Mouse (Mus musculus): ENCODE data around the gene Cdhr4. TPM values are rescaled to one million over a fixed set of nuclear protein-coding genes. Genes with fewer than 3 reads are reported as not detected.
A peak's percentile ranks its signal among the peaks of the same experiment; 100 is the strongest.

The Cdhr4 gene
- polyA plus RNA-seq, 1 experiment from 2014 or later = 1.9 TPM

- no peaks in the 10 kb centered on the region for H3K36me3 ChIP-seq (ENCODE audit: control insufficient read depth, insufficient read depth, low read length)
- 64% methylated on average over 14 of the region's 14 CpGs for WGBS
- peaks cover 14% of the 10 kb centered on the region; the same call in 1 of the 2 replicates for H3K4me1 ChIP-seq (replicated peaks; ENCODE audit: control insufficient read depth, insufficient read depth, low read length)
- no peak within 1 kb of the TSS for H3K4me3 ChIP-seq (ENCODE audit: low read depth, low read length)
- no peaks in the 10 kb centered on the region for H3K9me3 ChIP-seq (ENCODE audit: control insufficient read depth, low read length)
- DNase-seq (ENCODE audit: low spot score) = peak; percentile 78
- H3K4me2 ChIP-seq (ENCODE audit: low read depth, low read length, severe bottlenecking) = peak within 1 kb of the TSS; percentile 36
- ATAC-seq (replicated peaks; ENCODE audit: low FRiP score) = no peak
- peak within 1 kb of the TSS; percentile 31 for H3K9ac ChIP-seq (ENCODE audit: low read length)
- H3K27ac ChIP-seq (ENCODE audit: low read depth, low read length) = peak within 1 kb of the TSS; percentile 77
- peaks cover 15% of the 10 kb centered on the region for H3K27me3 ChIP-seq (ENCODE audit: control insufficient read depth, insufficient read depth, low read length)
Measured at GRCm38 (mm10) chr9:107982681-107983346, 9.5 kb upstream of the Cdhr4 start, which contains the start of gene Gm20661. TSS of gene Gm20661 (plus strand) at chr9:107983058.

- Histone ChIP-seq H3K4me2 (ENCODE audit: low read depth, low read length, severe bottlenecking) (peak overlapping the region; percentile 36), H3K4me3 (ENCODE audit: low read depth, low read length) (no peak overlapping the region), H3K9me3 (ENCODE audit: control insufficient read depth, low read length) (no peaks in the 10 kb centered on the region), H3K27ac (ENCODE audit: low read depth, low read length) (peak overlapping the region; percentile 77), H3K4me1 (replicated peaks; ENCODE audit: control insufficient read depth, insufficient read depth, low read length) (peaks cover 14% of the 10 kb centered on the region; the same call in 1 of the 2 replicates), H3K27me3 (ENCODE audit: control insufficient read depth, insufficient read depth, low read length) (peaks cover 15% of the 10 kb centered on the region), H3K36me3 (ENCODE audit: control insufficient read depth, insufficient read depth, low read length) (no peaks in the 10 kb centered on the region), H3K9ac (ENCODE audit: low read length) (no peak overlapping the region)
- no peak for ATAC-seq (replicated peaks; ENCODE audit: low FRiP score)
- DNase-seq (ENCODE audit: low spot score) = peak; percentile 74
- WGBS = 36% methylated on average over 4 of the region's 4 CpGs
Measured at GRCm38 (mm10) chr9:107983421-107983890, 8.8 kb upstream of the Cdhr4 start.

- Histone ChIP-seq H3K4me3 (ENCODE audit: low read depth, low read length) (peak overlapping the region; percentile 53; the same call in 1 of the 2 replicates), H3K36me3 (ENCODE audit: control insufficient read depth, insufficient read depth, low read length) (no peaks in the 10 kb centered on the region), H3K27me3 (ENCODE audit: control insufficient read depth, insufficient read depth, low read length) (peaks cover 15% of the 10 kb centered on the region), H3K9me3 (ENCODE audit: control insufficient read depth, low read length) (no peaks in the 10 kb centered on the region), H3K9ac (ENCODE audit: low read length) (no peak overlapping the region; the same call in 1 of the 2 replicates), H3K27ac (ENCODE audit: low read depth, low read length) (peak overlapping the region; percentile 37), H3K4me1 (replicated peaks; ENCODE audit: control insufficient read depth, insufficient read depth, low read length) (peaks cover 14% of the 10 kb centered on the region; the same call in 1 of the 2 replicates), H3K4me2 (ENCODE audit: low read depth, low read length, severe bottlenecking) (peak overlapping the region; percentile 84)
- WGBS = 69% methylated on average over 19 of the region's 19 CpGs
- DNase-seq (ENCODE audit: low spot score) (no peak), ATAC-seq (replicated peaks; ENCODE audit: low FRiP score) (no peak)
Measured at GRCm38 (mm10) chr9:107984052-107984753, 8.1 kb upstream of the Cdhr4 start.

- no peak overlapping the region for H3K27ac ChIP-seq (ENCODE audit: low read depth, low read length)
- WGBS = 70% methylated on average over 9 of the region's 9 CpGs
- DNase-seq (ENCODE audit: low spot score) = no peak
- H3K4me3 ChIP-seq (ENCODE audit: low read depth, low read length) = peak overlapping the region; percentile 53
- no peaks in the 10 kb centered on the region for H3K36me3 ChIP-seq (ENCODE audit: control insufficient read depth, insufficient read depth, low read length)
- peaks cover 14% of the 10 kb centered on the region; the same call in 1 of the 2 replicates for H3K4me1 ChIP-seq (replicated peaks; ENCODE audit: control insufficient read depth, insufficient read depth, low read length)
- H3K27me3 ChIP-seq (ENCODE audit: control insufficient read depth, insufficient read depth, low read length) = peaks cover 15% of the 10 kb centered on the region
- peak overlapping the region; percentile 55 for H3K9ac ChIP-seq (ENCODE audit: low read length)
- no peak for ATAC-seq (replicated peaks; ENCODE audit: low FRiP score)
- H3K4me2 ChIP-seq (ENCODE audit: low read depth, low read length, severe bottlenecking) = peak overlapping the region; percentile 84
- no peaks in the 10 kb centered on the region for H3K9me3 ChIP-seq (ENCODE audit: control insufficient read depth, low read length)
Measured at GRCm38 (mm10) chr9:107984754-107985055, 7.6 kb upstream of the Cdhr4 start.

GRCm38 (mm10) chr9:107985131-107986119 is 6.9 kb upstream of the Cdhr4 start, which contains the start of gene Inka1:
TSS of gene Inka1 (minus strand) at chr9:107985879.
- peak within 1 kb of the TSS; percentile 41 for H3K27ac ChIP-seq (ENCODE audit: low read depth, low read length)

GRCm38 (mm10) chr9:107986376-107986775 is 5.9 kb upstream of the Cdhr4 start:
- DNase-seq (ENCODE audit: low spot score) = peak; percentile 90
- Histone ChIP-seq H3K27ac (ENCODE audit: low read depth, low read length) (no peak overlapping the region), H3K4me1 (replicated peaks; ENCODE audit: control insufficient read depth, insufficient read depth, low read length) (peaks cover 14% of the 10 kb centered on the region; the same call in 1 of the 2 replicates), H3K9me3 (ENCODE audit: control insufficient read depth, low read length) (no peaks in the 10 kb centered on the region), H3K4me2 (ENCODE audit: low read depth, low read length, severe bottlenecking) (peak overlapping the region; percentile 84), H3K9ac (ENCODE audit: low read length) (no peak overlapping the region), H3K4me3 (ENCODE audit: low read depth, low read length) (peak overlapping the region; percentile 53), H3K27me3 (ENCODE audit: control insufficient read depth, insufficient read depth, low read length) (peaks cover 15% of the 10 kb centered on the region), H3K36me3 (ENCODE audit: control insufficient read depth, insufficient read depth, low read length) (no peaks in the 10 kb centered on the region)
- ATAC-seq (replicated peaks; ENCODE audit: low FRiP score) = peak; percentile 73
- WGBS = 7% methylated on average over 18 of the region's 18 CpGs

More at GRCm38 (mm10) chr9:107985131-107986119, 6.9 kb upstream of the Cdhr4 start, which contains the start of gene Inka1:
- Histone ChIP-seq H3K4me3 (ENCODE audit: low read depth, low read length) (peak within 1 kb of the TSS; percentile 53), H3K4me2 (ENCODE audit: low read depth, low read length, severe bottlenecking) (peak within 1 kb of the TSS; percentile 84), H3K9me3 (ENCODE audit: control insufficient read depth, low read length) (no peaks in the 10 kb centered on the region), H3K27me3 (ENCODE audit: control insufficient read depth, insufficient read depth, low read length) (peaks cover 15% of the 10 kb centered on the region), H3K4me1 (replicated peaks; ENCODE audit: control insufficient read depth, insufficient read depth, low read length) (peaks cover 14% of the 10 kb centered on the region; the same call in 1 of the 2 replicates), H3K36me3 (ENCODE audit: control insufficient read depth, insufficient read depth, low read length) (no peaks in the 10 kb centered on the region), H3K9ac (ENCODE audit: low read length) (peak within 1 kb of the TSS; percentile 55)
- WGBS = under 1% methylated on average over 58 of the region's 58 CpGs
- peak; percentile 92 for DNase-seq (ENCODE audit: low spot score)
- ATAC-seq (replicated peaks; ENCODE audit: low FRiP score) = peak; percentile 83

GRCm38 (mm10) chr9:107987950-107988349 is 4.3 kb upstream of the Cdhr4 start:
- Histone ChIP-seq H3K4me3 (ENCODE audit: low read depth, low read length) (no peak overlapping the region), H3K27me3 (ENCODE audit: control insufficient read depth, insufficient read depth, low read length) (peaks cover 15% of the 10 kb centered on the region), H3K9ac (ENCODE audit: low read length) (no peak overlapping the region), H3K4me1 (replicated peaks; ENCODE audit: control insufficient read depth, insufficient read depth, low read length) (peaks cover 10% of the 10 kb centered on the region; the same call in 1 of the 2 replicates), H3K36me3 (ENCODE audit: control insufficient read depth, insufficient read depth, low read length) (no peaks in the 10 kb centered on the region), H3K9me3 (ENCODE audit: control insufficient read depth, low read length) (no peaks in the 10 kb centered on the region), H3K4me2 (ENCODE audit: low read depth, low read length, severe bottlenecking) (no peak overlapping the region), H3K27ac (ENCODE audit: low read depth, low read length) (no peak overlapping the region)
- DNase-seq (ENCODE audit: low spot score) (no peak), ATAC-seq (replicated peaks; ENCODE audit: low FRiP score) (no peak)
- 71% methylated on average over 3 of the region's 3 CpGs for WGBS

- Histone ChIP-seq H3K27ac (ENCODE audit: low read depth, low read length) (no peak overlapping the region), H3K36me3 (ENCODE audit: control insufficient read depth, insufficient read depth, low read length) (no peaks in the 10 kb centered on the region), H3K9ac (ENCODE audit: low read length) (no peak overlapping the region), H3K4me3 (ENCODE audit: low read depth, low read length) (no peak overlapping the region), H3K9me3 (ENCODE audit: control insufficient read depth, low read length) (no peaks in the 10 kb centered on the region), H3K4me1 (replicated peaks; ENCODE audit: control insufficient read depth, insufficient read depth, low read length) (no peaks in the 10 kb centered on the region), H3K4me2 (ENCODE audit: low read depth, low read length, severe bottlenecking) (no peak overlapping the region), H3K27me3 (ENCODE audit: control insufficient read depth, insufficient read depth, low read length) (no peaks in the 10 kb centered on the region)
- WGBS = 79% methylated on average over 11 of the region's 11 CpGs
- DNase-seq (ENCODE audit: low spot score) (no peak), ATAC-seq (replicated peaks; ENCODE audit: low FRiP score) (no peak)
Measured at GRCm38 (mm10) chr9:107993013-107993412, 716 bp downstream of the Cdhr4 start.
